ENCODE assay signal across 14 mouse cellular contexts in the genomic region with DNA sequence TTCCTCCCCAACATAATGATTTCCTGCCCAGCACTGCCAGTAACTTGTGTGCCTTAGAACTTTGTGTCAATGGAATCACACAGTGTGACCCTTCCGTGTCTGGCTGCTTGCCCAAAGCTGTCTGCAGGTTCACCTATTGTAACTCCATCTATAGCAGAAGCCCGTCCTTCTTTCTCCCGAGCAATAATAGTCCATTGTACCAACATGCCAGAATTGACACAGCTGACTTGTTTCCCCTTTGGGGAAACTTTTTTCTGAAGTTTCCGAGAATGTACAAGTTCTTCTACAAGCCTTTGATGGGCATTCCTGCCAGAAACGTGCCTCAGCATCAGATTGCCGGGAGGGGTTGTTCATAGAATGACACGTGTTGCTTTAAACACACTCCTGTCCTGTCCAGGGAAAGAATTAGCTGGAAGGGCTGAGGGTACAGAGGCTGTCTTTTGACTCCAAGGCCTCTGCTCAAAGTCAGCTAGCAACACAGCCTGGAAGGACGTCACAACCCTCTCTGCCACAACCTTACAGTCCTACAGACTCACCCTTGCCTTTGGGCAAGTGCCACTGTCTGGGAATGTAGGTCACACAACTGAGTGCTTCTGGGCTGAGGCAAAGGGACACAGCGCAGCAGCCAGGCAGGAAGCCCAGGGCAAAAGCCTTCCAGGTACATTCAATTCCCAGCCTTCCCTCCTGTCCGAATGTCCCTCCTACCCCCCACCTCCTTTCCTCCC.
DNase-seq lines count a peak whose midpoint lies in the region; ATAC-seq and TF ChIP-seq lines count a peak whose summit lies in the region.
"Had no signal": no experiment of that assay in that cellular context is flagged by ENCODE, and none has a peak within 500 bp of the region (broad histone marks: within the 10 kb centered on the region; RNA-seq: fewer than 3 reads in every experiment).

No protein-coding gene starts in this region.

- TF ChIP-seq CTCF in midbrain, postnatal 0 days (IDR thresholded peaks at IDR 0.05), result no peak

- intact Hi-C loops in heart, postnatal 36 days (cut with DNase I), result no loop called here
- intact Hi-C loops in left cerebral cortex, postnatal 10 days (cut with DNase I), result no loop called here

- no peaks in the 10 kb centered on the region for H3K27me3 ChIP-seq in midbrain, embryonic 14.5 days (ENCODE audit: control insufficient read depth, insufficient read depth, low read length)
- no peaks in the 10 kb centered on the region for H3K27me3 ChIP-seq in midbrain, postnatal 0 days (ENCODE audit: insufficient read depth, low read length)
- H3K27me3 ChIP-seq: embryonic facial prominence, embryonic 12.5 days; neural tube, embryonic 13.5 days had no signal

- no peak overlapping the region for H3K27ac ChIP-seq in midbrain, embryonic 14.5 days (replicated peaks; ENCODE audit: low read depth, low read length)
- no peak overlapping the region for H3K27ac ChIP-seq in midbrain, postnatal 0 days (ENCODE audit: low read depth, low read length)
- H3K27ac ChIP-seq: embryonic facial prominence, embryonic 12.5 days; hindbrain, embryonic 13.5 days; neural tube, embryonic 13.5 days had no signal

- no peak overlapping the region for H3K9ac ChIP-seq in midbrain, embryonic 14.5 days (replicated peaks; ENCODE audit: low read length)
- H3K9ac ChIP-seq in midbrain, postnatal 0 days (replicated peaks; ENCODE audit: low read length, poor library complexity, severe bottlenecking), result no peak overlapping the region
- H3K9ac ChIP-seq: embryonic facial prominence, embryonic 12.5 days; hindbrain, embryonic 13.5 days; neural tube, embryonic 13.5 days had no signal

- no peaks in the 10 kb centered on the region for H3K9me3 ChIP-seq in midbrain, embryonic 14.5 days (ENCODE audit: control insufficient read depth, low read length)
- no peaks in the 10 kb centered on the region for H3K9me3 ChIP-seq in midbrain, postnatal 0 days (ENCODE audit: low read length)
- H3K9me3 ChIP-seq: embryonic facial prominence, embryonic 12.5 days; hindbrain, embryonic 13.5 days; neural tube, embryonic 13.5 days had no signal

- peak; percentile 15 for DNase-seq in adrenal gland, adult 2 months
- no peak for DNase-seq in adrenal gland, adult 18-20 months (ENCODE audit: low spot score in 2 of 2)
- peak; percentile 21 for DNase-seq in midbrain, embryonic 14.5 days
- no peak for DNase-seq in midbrain, postnatal 0 days (ENCODE audit: low spot score)
- DNase-seq in heart, postnatal 36 days, result peak; percentile 12 to 44
- DNase-seq in ovary, postnatal 14 days (ENCODE audit: low spot score), result peak; percentile 36
- no peak for DNase-seq in left cerebral cortex, postnatal 10 days (ENCODE audit: extremely low spot score in 1 of 2, low spot score in 2 of 2)
- DNase-seq: cerebellum, adult 18-20 months; thymus, postnatal 25 days had no signal

- no peak overlapping the region for H3K4me3 ChIP-seq in midbrain, embryonic 14.5 days (replicated peaks; ENCODE audit: low read depth, low read length)
- H3K4me3 ChIP-seq in midbrain, postnatal 0 days (ENCODE audit: low read depth, low read length), result no peak overlapping the region
- H3K4me3 ChIP-seq: embryonic facial prominence, embryonic 12.5 days; hindbrain, embryonic 13.5 days; neural tube, embryonic 13.5 days had no signal

- WGBS in midbrain, embryonic 14.5 days, result 41% methylated on average over 10 of the region's 10 CpGs
- WGBS in midbrain, postnatal 0 days, result 42% methylated on average over 10 of the region's 10 CpGs

- H3K36me3 ChIP-seq in midbrain, embryonic 14.5 days (ENCODE audit: control insufficient read depth, insufficient read depth, low read length), result no peaks in the 10 kb centered on the region
- no peaks in the 10 kb centered on the region for H3K36me3 ChIP-seq in midbrain, postnatal 0 days (ENCODE audit: insufficient read depth, low read length)
- H3K36me3 ChIP-seq: embryonic facial prominence, embryonic 12.5 days; hindbrain, embryonic 13.5 days; neural tube, embryonic 13.5 days had no signal

- no peak for ATAC-seq in midbrain, embryonic 14.5 days (ENCODE audit: low FRiP score, low TSS enrichment)
- no peak for ATAC-seq in midbrain, postnatal 0 days (ENCODE audit: low FRiP score)
- ATAC-seq in inflammation-experienced regulatory T-cells, adult 6 months, result no peak

- no peaks in the 10 kb centered on the region for H3K4me1 ChIP-seq in midbrain, embryonic 14.5 days (ENCODE audit: control insufficient read depth, insufficient read depth, low read length)
- H3K4me1 ChIP-seq in midbrain, postnatal 0 days (ENCODE audit: insufficient read depth, low read length), result no peaks in the 10 kb centered on the region

- no peak overlapping the region for H3K4me2 ChIP-seq in midbrain, embryonic 14.5 days (ENCODE audit: low read length)
- H3K4me2 ChIP-seq in midbrain, postnatal 0 days (ENCODE audit: low read depth, low read length, poor library complexity, severe bottlenecking), result no peak overlapping the region
- H3K4me2 ChIP-seq: embryonic facial prominence, embryonic 12.5 days; hindbrain, embryonic 13.5 days; liver, embryonic 11.5 days; neural tube, embryonic 13.5 days had no signal

Comparison
In these comparisons a context has a peak if more than half of its experiments do, and no peak if none do; other contexts are left out.
1. DNase-seq: peak in adrenal gland, adult 2 months (single experiment), midbrain, embryonic 14.5 days (single experiment), heart, postnatal 36 days (2 of 2) and ovary, postnatal 14 days (single experiment); none in adrenal gland, adult 18-20 months (0 of 2), midbrain, postnatal 0 days (single experiment) and left cerebral cortex, postnatal 10 days (0 of 2).